Mouse (Mus musculus) left cerebral cortex, adult 2 months (tissue): ENCODE measurements around the gene Spg7. TPM values are rescaled to one million over a fixed set of nuclear protein-coding genes. Genes with fewer than 3 reads are reported as not detected.

Source experiments
- DNase-seq, 2 experiments: peaks; one replicate each; pipeline ENCODE4 v3.0.0; 2021 to 2022; ENCODE audit warnings: low spot score in 2 of 2, mixed read lengths in 1 of 2; ENCODE audit errors: extremely low spot score in 1 of 2
- H3K27ac ChIP-seq: fragments of 200-600 bp; 2 replicates; pipeline ENCODE4 v1.8.1; 2022
- H3K4me3 ChIP-seq: fragments of 200-600 bp; 2 replicates; pipeline ENCODE4 v1.8.1; 2022
- CTCF ChIP-seq: fragments of 200-600 bp; IDR thresholded peaks from 2 replicates; pipeline ENCODE4 v1.8.1; 2022; ENCODE audit warnings: antibody characterized with exemption, mild to moderate bottlenecking, moderate library complexity
- intact Hi-C: fragments of 180-260 bp; cut with DNase I; formaldehyde crosslinking; loops from one replicate; pipeline ENCODE4 v1.15.1; 2025
- total RNA-seq, 2 experiments: library from RNA; stranded (reverse); gene quantifications; 2 replicates each; pipeline ENCODE4 v1.2.3; 2021

The Spg7 gene
- total RNA-seq, 2 experiments from 2014 or later = 66.2 to 68.8 TPM

DNA sequence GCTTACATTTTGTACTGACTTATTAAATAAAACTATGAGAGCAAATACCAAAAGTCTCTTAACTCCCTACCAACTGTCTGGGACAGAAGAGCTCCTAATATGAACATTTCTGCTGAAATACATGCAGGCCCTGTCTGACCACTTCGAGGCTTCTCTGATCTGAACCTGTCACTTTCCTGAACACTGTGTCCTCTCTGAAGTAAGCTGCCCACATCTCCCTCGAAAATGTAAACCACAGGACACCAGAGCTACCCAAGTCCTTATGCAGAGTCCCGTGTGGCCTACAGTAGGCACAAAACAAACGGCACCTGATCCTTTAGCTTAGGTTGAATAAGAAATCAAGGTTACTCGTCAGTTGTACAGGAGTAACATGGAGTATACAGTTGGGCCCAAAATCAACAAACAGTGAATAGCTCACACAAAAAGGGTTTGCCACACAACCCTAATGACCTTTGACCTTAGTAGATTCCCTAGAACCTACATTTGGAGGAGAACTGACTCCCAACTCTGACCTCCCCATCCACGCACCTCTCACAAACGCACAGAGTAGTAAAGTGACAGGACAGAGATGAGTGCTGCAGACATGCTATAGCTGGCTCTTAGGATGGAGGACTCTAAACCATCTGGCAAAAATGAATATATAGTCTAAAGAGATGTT, 31.3 kb upstream of the Spg7 start:
- no peak for TF ChIP-seq CTCF
- H3K4me3 ChIP-seq = no peak overlapping the region
- intact Hi-C loops = no loop called here
- no peak overlapping the region for H3K27ac ChIP-seq
- no peak for DNase-seq

- intact Hi-C loops = no loop called here
- H3K27ac ChIP-seq = no peak overlapping the region
- no peak for DNase-seq
- H3K4me3 ChIP-seq = no peak overlapping the region
- TF ChIP-seq CTCF = no peak
Observed at GRCm38 (mm10) chr8:123032730-123033129, 30.0 kb upstream of the Spg7 start.

- TF ChIP-seq CTCF = no peak
- intact Hi-C loops = no loop called here
- Histone ChIP-seq H3K27ac (no peak overlapping the region), H3K4me3 (no peak overlapping the region)
- DNase-seq = no peak
Observed at GRCm38 (mm10) chr8:123033431-123033830, 29.3 kb upstream of the Spg7 start.

DNA sequence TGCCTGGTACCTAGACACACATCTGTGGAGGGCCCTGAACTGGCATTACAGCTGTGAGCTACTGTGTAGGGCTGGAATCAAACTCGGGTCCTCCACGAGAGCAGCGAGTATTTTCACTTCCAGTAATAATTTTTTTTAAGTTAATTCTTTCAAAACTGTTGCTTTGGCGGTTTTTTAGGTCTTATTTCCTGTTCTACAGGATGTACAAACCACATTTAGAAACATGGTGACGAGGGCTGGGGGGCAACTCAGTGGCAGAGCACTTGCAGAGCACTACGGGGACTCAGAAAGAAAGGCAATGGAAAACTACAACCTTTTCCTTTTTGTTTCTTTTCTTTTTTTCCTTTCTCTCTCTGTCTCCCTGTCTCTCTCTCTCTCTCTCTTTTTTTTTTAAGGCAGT, 28.6 kb upstream of the Spg7 start:
- intact Hi-C loops = no loop called here
- TF ChIP-seq CTCF = no peak
- no peak overlapping the region for H3K27ac ChIP-seq
- DNase-seq = no peak
- no peak overlapping the region for H3K4me3 ChIP-seq

GRCm38 (mm10) chr8:123036956-123037355, 25.8 kb upstream of the Spg7 start:
- intact Hi-C loops = no loop called here
- Histone ChIP-seq H3K4me3 (no peak overlapping the region), H3K27ac (no peak overlapping the region)
- TF ChIP-seq CTCF = no peak
- no peak for DNase-seq

GRCm38 (mm10) chr8:123037487-123037886, 25.3 kb upstream of the Spg7 start:
- no peak overlapping the region for H3K27ac ChIP-seq
- no peak for TF ChIP-seq CTCF
- no peak for DNase-seq
- H3K4me3 ChIP-seq = no peak overlapping the region
- intact Hi-C loops = no loop called here

DNA sequence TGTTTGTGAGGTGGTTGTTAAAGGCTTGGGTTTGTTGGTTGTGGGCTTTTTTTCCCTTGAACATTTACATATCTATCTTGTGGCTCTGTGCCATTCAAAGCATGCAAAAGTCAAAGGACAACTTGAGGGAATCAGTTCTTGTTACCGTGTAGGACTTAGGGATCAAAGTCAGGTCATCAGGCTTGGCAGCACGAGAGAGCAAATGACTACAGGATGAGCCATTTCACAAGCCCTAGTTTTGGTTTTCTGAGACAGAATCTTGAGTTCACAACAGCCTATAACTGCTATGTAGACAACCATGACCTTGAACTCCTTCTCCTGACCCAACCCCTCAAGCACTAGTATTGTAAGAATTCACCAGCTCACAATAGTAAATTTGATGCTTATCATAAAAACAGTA, 24.4 kb upstream of the Spg7 start:
- no peak for TF ChIP-seq CTCF
- Histone ChIP-seq H3K4me3 (no peak overlapping the region), H3K27ac (no peak overlapping the region)
- intact Hi-C loops = no loop called here
- DNase-seq = no peak

DNA sequence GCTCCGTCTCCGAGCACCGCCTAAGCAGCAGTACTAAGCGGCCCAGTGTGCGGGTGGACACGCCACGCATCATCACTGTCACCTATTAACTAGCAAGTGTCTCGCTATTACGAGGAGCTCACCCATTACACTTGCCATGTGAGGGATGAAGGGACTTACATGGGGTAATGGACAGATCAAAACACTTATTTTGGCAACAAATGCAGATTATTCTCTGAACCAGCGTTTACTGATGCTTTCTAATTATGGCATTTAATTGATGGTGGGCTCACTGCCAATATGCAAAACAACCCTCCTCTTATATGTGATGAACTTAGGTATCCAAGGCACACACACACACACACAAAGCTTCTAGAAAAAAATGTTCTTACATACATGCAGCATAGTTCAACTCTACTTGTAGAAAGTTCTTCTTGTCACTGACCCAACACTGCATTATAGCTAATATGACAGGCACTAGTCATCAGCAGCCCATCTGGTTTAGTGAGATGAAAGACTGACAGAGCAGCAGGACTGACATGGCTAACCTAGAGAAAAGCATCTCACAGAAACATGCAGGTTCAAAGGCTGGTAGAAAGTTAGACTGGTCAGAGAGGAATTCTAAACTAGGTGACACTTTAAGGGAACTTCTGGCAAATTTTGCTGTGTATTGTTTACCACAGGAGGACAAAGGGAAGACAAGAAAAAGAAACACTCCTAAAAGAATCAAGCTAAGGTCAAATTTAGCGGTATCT, 23.2 kb upstream of the Spg7 start:
- no peak for TF ChIP-seq CTCF
- H3K4me3 ChIP-seq = peak overlapping the region; percentile 98; the same call in 1 of the 2 replicates
- intact Hi-C loops = no loop called here
- H3K27ac ChIP-seq = no peak overlapping the region; the same call in 1 of the 2 replicates
- DNase-seq = no peak

DNA sequence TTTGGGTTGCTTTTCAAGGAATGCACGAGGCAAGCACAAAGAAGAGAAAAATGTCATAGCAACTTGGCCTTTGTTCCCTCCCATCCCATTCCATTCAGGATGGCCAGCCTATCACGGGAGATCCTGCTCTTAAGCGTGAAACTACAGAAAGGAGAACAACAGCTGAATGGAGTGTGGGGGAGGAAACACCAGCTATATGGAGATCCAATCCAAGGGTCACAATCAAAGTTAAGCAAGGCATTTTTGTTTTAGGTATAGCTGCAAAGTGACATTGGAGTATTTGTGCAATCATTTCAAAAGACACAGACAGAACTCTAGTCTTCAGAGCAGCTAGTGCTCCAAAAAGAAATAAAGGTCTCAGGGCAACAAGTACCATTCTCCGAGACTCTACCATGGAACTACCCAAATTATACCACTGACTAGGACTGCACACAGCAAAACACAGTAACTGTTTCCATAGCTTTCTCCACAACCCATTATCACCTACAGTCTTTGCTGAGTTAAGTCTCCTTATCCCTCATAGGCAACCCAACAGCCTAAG, 22.6 kb upstream of the Spg7 start:
- TF ChIP-seq CTCF = no peak
- Histone ChIP-seq H3K4me3 (peak overlapping the region; percentile 98), H3K27ac (no peak overlapping the region)
- intact Hi-C loops = no loop called here
- DNase-seq = no peak

DNA sequence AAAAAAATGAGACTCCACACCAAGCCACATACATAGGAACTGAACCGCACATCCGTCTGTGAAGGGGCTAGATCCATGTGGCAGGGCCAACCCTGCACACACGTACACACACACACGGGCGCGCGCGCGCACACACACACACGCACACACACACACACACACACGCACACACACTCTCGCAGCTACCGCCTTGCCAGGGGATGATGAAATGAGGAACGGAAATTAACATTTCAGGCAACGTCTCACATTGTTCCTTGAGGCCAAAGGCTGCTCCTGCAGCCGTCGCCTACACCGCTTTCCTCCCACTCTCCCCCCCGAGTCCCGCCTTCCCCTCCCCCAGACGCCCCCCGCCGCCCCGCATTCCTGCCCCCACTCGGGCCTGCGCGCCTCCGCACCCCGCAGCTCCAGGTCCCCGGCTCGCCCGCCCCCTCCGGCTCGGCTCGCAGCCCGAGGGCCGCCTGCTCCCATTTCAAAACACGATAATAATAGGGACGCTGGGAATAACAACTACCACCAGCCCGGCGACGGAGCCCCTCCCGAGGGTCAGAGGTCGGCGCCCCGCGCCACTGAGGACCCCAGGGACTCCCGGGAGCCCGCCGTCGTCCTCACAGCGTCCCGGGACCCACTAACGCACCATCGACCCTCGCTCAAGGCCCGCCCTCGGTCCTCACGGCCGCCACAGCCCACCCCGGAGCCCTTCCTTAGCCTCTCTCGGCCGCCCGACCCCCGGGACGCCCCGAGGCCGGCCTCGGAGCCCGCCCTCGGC, 21.6 kb upstream of the Spg7 start:
- intact Hi-C loops = no loop called here
- peak overlapping the region; percentile 98 for H3K4me3 ChIP-seq
- TF ChIP-seq CTCF = no peak

DNA sequence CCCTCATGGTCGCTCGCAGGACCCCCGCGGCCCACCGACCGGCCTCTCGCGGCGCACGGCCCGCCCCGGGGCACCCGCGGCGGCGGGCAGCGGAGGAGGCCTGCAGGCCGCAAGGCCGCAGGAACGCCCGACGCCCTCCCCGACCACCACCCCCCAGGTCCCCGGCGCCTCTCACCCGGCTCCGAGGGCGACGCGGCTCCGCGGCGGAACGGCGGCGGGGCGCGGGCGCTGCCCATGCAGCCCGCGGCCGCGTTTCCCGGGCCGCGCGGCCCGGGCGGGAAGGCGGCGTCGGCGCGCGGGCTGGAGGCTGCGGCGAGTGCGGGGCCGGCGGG, 21.0 kb upstream of the Spg7 start:
- intact Hi-C loops = loop anchor here (1.0 kb wide), 2 partner anchors 24 to 135 kb away; no protein-coding TSS in a partner anchor
- Histone ChIP-seq H3K27ac (peak overlapping the region; percentile 96), H3K4me3 (peak overlapping the region; percentile 98)
- no peak for DNase-seq
- no peak for TF ChIP-seq CTCF

More for the DNA sequence above, 21.6 kb upstream of the Spg7 start:
- DNase-seq = peak; percentile 50 to 56
- H3K27ac ChIP-seq = peak overlapping the region; percentile 96
